Mouse (Mus musculus): ENCODE data around the gene Ccdc126. TPM values are rescaled to one million over a fixed set of nuclear protein-coding genes. Genes with fewer than 3 reads are reported as not detected.

The Ccdc126 gene
- total RNA-seq, 2 experiments from 2014 or later, result 10.4 to 12.6 TPM

GRCm38 (mm10) chr6:49349826-49350225 is 30.8 kb downstream of the Ccdc126 start:
- DNase-seq, result no peak

- no peak for DNase-seq
These were observed 35.5 kb downstream of the Ccdc126 start for GRCm38 (mm10) chr6:49354613-49355012.

GRCm38 (mm10) chr6:49355171-49355570 is 36.1 kb downstream of the Ccdc126 start:
- no peak for DNase-seq

GRCm38 (mm10) chr6:49360420-49360819 is 41.3 kb downstream of the Ccdc126 start:
- DNase-seq, result no peak

GRCm38 (mm10) chr6:49367159-49368054 is 48.3 kb downstream of the Ccdc126 start, which contains the start of gene Fam221a:
TSS of gene Fam221a (plus strand) at chr6:49367739.
- DNase-seq, result peak; percentile 52 to 70

- no peak for DNase-seq
These were observed 49.1 kb downstream of the Ccdc126 start for GRCm38 (mm10) chr6:49368212-49368611.

GRCm38 (mm10) chr6:49372705-49373104 is 53.6 kb downstream of the Ccdc126 start:
- no peak for DNase-seq

GRCm38 (mm10) chr6:49373943-49374342 is 54.9 kb downstream of the Ccdc126 start:
- DNase-seq, result no peak

GRCm38 (mm10) chr6:49378328-49378727 is 59.3 kb downstream of the Ccdc126 start:
- DNase-seq, result no peak

Other genes with a start within 250 kb of the Ccdc126 start
- gene Malsu1, start 245.5 kb upstream of the Ccdc126 start, total RNA-seq (2021), result 10 to 100 TPM; 33.1 to 35.8 TPM
- gene Igf2bp3, start 104.3 kb upstream of the Ccdc126 start, total RNA-seq (2021), result not detected
- gene Tra2a, start 55.2 kb upstream of the Ccdc126 start, total RNA-seq (2021), result 100 to 1,000 TPM in 1 of 2 experiments, 10 to 100 TPM in 1; 92.3 to 105 TPM
- 1 to 10 TPM in 1 of 2 experiments, under 1 TPM in 1; 1.00 to 1.0 TPM for gene Fam221a, start 48.5 kb downstream of the Ccdc126 start, total RNA-seq (2021)
- 1 to 10 TPM; 1.5 to 1.9 TPM for gene Stk31, start 76.3 kb downstream of the Ccdc126 start, total RNA-seq (2021)

All from layer of hippocampus, postnatal 36 days (tissue).